Mouse (Mus musculus) kidney, adult 2 months (tissue): ENCODE measurements at regions not wholly inside any gene's neighbourhood (a gene's known extent, or its start where the extent isn't known, plus 50 kb on each side); places are given as distances from the start of the nearest gene placed in this dataset.

ENCODE experiments used
- CTCF ChIP-seq: fragments of 200-500 bp; conservative IDR thresholded peaks from 2 replicates; pipeline ENCODE4 v1.5.1; 2011; ENCODE audit warnings: low read depth, mild to moderate bottlenecking, control low read depth, low read length, moderate library complexity, mixed read lengths; ENCODE audit not compliant: insufficient read depth, insufficient read length
- POLR2A ChIP-seq: fragments of 200-500 bp; IDR thresholded peaks from one replicate; pipeline ENCODE4 v1.6.1; 2011; ENCODE audit warnings: low read depth, low read length, control low read depth

GRCm38 (mm10) chr4:22186422-22186821 lies 170.9 kb upstream of the Fbxl4 start:
- no peak for TF ChIP-seq POLR2A
- TF ChIP-seq CTCF: no peak
